Mouse (Mus musculus) urinary bladder, postnatal 10 days (tissue): ENCODE data around the gene Thra.
"Not testable (repeated sequence)": the region's sequence is repeated elsewhere in the genome, so short reads cannot be mapped to it uniquely, and the experiment has no call there.

ENCODE experiments used
- DNase-seq: peaks from one replicate; pipeline ENCODE4 v3.0.0; 2022; ENCODE audit warnings: low spot score

The Thra gene

GRCm38 (mm10) chr11:98740393-98741050, at the start of gene Thra:
TSS of gene Thra (plus strand) at chr11:98740638.
- DNase-seq = no peak

GRCm38 (mm10) chr11:98693201-98693600, 47.2 kb upstream of the Thra start:
- no peak for DNase-seq

- no peak for DNase-seq
Observed at GRCm38 (mm10) chr11:98693746-98694145, 46.7 kb upstream of the Thra start.

DNA sequence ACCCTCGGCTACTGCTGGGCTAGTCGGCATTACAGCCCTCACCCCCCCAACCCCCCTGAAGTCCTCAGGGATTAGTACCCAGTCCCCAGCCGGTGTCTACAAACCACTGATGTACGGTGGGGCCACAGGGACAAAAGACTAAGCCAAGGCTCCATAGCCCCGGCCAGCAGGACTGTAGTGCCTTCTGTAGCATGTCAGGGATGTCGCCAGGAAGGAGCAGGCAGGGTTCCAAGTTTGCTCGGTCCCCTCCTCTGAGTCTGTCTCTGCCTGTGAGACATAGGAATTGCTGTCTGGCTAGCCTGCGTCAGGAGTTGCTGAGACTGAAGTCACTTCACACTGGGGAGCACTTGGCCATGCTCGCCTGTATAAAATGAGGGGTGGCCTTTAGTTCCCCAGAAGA, 46.1 kb upstream of the Thra start:
- DNase-seq = no peak

DNA sequence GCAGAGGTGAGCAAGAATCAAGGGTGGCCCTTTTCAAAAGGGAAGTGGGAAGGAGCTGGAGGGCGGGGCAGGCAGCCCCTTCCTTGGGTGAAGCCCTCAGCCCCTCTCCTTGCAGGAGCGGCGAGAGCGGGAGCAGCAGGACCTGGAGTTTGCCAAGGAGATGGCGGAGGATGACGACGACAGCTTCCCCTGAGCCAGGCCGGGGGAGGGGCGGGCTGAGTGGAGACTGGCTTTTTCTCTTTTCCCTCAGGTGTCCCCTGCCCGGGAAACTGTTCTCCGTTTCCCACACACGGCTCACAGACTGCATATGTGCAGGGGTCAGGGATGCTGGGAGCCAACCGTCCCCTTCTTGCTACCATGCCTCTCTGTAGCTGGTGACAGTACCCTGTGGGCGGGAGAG, 45.0 kb upstream of the Thra start:
- no peak for DNase-seq

DNA sequence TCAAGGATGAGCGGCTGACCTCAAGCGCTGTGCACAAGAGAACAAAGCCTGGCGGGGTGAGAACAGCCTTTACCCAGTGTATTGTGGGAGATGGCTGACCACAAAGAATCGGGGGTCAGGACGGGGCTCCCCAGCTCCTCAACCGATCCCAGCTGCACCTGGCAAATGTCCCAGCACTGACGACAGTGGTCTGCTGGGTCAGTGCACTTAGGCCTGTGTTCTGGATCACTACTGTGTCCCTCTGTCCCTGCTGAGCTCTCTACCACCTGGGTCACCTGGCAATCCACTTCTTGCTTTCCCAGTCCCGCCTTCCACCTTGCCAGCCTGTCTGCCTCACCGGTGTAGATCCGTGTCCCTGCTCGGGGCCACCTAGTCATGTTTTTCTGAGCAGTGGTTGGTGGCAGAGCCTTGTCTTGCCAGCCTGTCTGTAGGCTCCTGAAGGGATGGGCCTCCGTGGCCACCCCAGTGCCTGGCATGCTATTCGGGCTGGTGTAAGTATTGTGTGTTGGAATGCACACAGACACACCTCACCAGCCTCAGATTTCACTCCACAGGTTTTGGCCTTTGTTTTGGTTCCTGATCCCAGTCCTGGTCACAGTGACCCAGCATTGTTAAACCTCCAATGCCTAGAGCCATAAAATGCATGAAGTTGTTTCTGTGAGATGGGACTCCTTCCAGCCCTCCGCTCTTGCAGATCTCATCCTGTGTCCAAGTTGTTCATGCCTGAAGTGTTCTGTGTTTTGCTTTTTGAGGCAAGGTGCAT, 43.8 kb upstream of the Thra start:
- no peak for DNase-seq

DNA sequence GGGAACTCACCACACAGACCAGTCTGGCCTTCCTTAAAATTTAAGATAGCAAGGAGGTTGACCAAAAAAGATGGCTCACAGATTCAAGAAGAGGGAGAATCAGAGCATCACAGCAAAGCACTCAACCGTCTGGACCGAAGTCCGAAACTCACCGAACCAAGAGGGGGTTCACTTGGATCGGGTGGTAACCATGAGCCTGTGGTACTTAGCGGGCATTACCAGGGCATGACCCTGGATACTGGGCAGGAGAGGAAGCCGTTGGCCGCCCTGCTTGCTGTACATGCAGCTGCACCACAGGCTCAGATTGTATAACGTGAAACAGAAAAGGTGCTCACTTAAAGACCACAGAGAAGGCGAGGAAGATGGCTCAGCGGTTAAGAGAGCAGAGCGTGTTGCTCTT, 43.2 kb upstream of the Thra start:
- DNase-seq = no peak

- no peak for DNase-seq
Observed at GRCm38 (mm10) chr11:98698849-98699640, 41.4 kb upstream of the Thra start.

- no peak for DNase-seq
Observed at GRCm38 (mm10) chr11:98699911-98700310, 40.5 kb upstream of the Thra start.

DNA sequence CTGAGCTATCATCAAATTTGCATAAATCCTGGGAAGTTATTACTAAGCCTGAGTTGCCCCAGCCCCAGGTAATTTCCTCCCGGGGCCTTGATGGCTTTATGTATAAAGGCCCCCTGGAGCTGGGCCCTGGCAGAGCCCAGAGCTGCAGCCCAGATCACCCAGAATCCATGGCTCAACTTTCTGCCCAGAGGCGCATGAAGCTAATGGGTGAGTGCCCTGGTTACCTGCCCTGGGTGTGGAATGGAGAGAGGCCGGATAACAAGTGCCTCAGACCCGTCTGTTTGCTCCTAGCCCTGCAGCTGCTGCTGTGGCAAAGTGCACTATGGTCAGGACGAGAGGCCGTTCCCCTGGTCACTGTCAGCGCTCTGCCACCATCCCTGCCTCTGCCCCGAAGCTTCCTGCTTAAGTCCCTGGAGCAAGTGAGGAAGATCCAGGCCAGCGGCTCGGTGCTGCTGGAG, 39.2 kb upstream of the Thra start, which contains the start of gene Csf3:
Gene Csf3 (plus strand): TSS at position 51 of the 458 bp plus-strand sequence.
- DNase-seq = no peak

DNA sequence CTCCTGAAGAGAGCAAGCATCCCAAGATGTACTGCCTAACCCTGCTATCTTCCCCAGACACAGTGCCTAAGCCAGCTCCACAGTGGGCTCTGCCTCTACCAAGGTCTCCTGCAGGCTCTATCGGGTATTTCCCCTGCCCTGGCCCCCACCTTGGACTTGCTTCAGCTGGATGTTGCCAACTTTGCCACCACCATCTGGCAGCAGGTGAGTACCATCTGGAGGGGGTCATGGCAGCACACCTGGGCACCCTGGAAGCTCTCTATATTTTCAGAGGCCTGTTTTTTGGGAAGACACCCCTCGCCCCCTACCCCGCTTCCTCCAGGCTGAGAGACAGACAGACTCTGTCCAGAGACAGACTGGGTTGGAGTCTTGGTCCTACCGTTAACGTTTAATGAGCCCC, 38.1 kb upstream of the Thra start:
- DNase-seq = no peak

DNA sequence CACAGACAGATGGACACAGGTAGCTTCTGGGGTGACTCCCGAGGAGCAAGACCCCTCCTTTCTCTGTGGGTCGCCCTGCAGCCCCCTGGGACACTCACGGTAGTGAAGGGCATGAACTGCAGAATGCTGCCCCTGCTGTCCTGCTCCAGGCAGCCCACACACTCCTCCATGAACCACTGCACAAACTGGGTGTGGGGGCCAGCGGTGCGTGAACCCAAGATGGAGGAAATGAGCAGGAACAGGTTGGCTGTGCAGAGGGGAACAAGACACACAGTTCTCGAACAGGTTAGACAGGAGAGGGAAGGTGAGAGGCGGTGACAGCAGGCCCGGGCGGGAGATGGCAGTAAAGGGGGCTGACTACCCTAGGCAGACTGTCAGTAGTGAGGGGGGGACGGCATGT, 35.4 kb upstream of the Thra start:
- DNase-seq = no peak

DNA sequence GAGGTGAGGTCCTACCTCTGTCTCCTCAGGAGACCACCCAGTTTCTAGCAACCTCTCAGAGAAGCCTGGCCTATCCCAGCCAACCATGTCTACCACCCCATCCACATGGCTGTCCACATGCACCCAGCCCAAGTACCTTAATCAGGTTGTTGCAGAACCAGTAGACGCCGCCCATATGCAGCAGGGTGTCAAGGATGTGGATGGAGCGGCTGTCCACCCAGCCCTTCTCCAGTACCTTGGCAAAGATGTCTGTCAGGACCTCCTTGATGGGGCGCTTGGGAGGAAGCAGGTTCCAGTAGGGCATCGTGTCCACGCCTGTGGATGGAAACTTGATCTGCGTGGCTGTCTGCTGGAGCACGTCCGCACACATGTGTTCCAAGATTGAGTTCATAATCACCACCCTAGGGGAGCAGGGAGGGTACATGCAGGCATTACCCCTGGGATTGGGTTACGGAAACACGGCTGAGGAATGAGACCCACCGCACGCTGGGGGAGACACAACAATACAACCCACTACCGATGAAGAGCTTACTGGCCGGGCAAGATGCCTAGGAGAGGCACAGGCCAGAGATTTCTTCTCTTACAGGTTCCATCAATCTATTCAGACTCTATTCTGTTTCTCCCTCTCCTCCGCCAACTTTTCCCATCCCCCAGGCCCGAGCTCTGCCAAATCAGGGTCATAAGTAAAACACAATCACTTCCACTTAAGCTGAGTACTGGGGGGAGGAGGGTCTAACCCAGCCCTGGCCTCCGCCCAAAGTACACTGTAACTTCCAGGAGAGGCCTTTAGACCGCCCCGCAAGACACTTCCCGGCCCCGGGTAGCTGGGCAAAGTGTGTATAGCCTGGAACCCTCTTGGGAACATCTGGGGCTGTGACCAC, 32.8 kb upstream of the Thra start:
- DNase-seq = no peak

DNA sequence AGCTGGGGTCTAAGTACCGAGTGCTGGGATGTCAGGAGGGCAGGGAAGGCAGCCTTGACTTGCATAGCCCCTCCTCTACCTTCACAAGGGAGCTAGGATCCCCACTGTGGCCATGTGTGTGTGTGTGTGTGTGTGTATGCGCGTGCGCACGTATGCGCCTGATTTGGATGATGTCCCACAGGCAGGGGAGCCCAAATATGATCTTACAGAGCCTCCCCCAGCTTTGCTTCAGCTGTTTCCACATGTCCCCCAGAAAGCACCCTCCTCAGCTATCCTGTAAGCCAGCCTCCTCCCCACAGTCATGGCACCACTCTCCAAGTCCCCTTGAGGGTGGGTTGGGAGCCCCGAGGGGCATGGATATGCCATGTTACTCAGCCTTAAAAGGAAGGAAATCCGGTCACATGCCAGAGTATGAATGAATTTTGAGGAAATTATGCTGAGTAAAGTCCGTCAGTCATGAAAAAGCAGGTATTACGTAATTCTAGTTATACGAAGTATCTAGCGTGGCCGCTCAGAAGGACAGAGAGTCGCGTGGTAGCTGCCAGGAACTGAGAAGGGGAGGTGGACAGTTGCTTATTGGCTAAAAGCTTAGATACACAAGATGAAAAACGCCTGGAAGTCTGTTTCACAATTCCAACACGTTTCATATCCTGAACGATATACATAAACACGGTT, 32.0 kb upstream of the Thra start:
- DNase-seq = no peak

- DNase-seq = no peak
Observed at GRCm38 (mm10) chr11:98709001-98709741, 31.3 kb upstream of the Thra start.

GRCm38 (mm10) chr11:98710416-98711045, 29.9 kb upstream of the Thra start:
- no peak for DNase-seq

GRCm38 (mm10) chr11:98711046-98711434, 29.4 kb upstream of the Thra start:
- no peak for DNase-seq

- not testable (repeated sequence) for DNase-seq
Observed at GRCm38 (mm10) chr11:98712009-98712408, 28.4 kb upstream of the Thra start.

GRCm38 (mm10) chr11:98713703-98714102, 26.7 kb upstream of the Thra start:
- DNase-seq = no peak

DNA sequence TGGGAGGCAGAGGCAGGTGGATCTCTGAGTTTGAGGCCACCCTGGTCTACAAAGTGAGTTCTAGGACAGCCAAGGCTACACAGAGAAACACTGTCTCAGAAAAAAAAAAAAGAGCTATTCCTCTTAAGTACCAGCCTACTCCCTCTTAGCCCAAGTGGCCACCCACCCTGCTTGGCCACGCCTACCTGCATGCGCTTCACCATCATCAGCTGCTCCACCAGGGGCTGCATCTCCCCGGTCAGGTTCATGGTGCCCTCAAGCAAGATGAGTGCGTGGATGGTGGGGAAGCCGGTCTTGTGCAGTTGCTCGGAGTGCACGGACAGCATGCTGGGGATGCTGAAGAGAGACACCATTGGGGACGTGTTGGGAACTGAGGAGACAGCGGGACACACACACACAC, 24.5 kb upstream of the Thra start:
- no peak for DNase-seq
